Mouse (Mus musculus): ENCODE results near the gene Mettl21e. TPM values are rescaled to one million over a fixed set of nuclear protein-coding genes. Genes with fewer than 3 reads are reported as not detected.
"Not testable (repeated sequence)": the region's sequence is repeated elsewhere in the genome, so short reads cannot be mapped to it uniquely, and the experiment has no call there.

The Mettl21e gene
- not detected in 2 replicates for polyA plus RNA-seq (2011; ENCODE audit: insufficient read length, low read depth, missing spikeins)

GRCm38 (mm10) chr1:44218876-44219275 is at the start of gene Mettl21e:
Mettl21e (minus strand) TSS chr1:44218961.
- TF ChIP-seq POLR2A (IDR thresholded peaks at IDR 0.05; ENCODE audit: low read depth, low read length) (no peak), CTCF (IDR thresholded peaks at IDR 0.05; ENCODE audit: borderline replicate concordance, insufficient read depth, low read length) (no peak)
- no peak within 1 kb of the TSS for H3K27ac ChIP-seq (ENCODE audit: insufficient read depth, low read length)
- H3K4me3 ChIP-seq (ENCODE audit: insufficient read depth, low read length), result no peak within 1 kb of the TSS
- no peaks in the 10 kb centered on the region for H3K4me1 ChIP-seq (ENCODE audit: control insufficient read depth, insufficient read depth, low read length)

- H3K27ac ChIP-seq (ENCODE audit: insufficient read depth, low read length); H3K4me3 ChIP-seq (ENCODE audit: insufficient read depth, low read length); H3K4me1 ChIP-seq (ENCODE audit: control insufficient read depth, insufficient read depth, low read length): not testable (repeated sequence)
These were observed 21.7 kb upstream of the Mettl21e start for GRCm38 (mm10) chr1:44240440-44240839.

- Histone ChIP-seq H3K4me1 (ENCODE audit: control insufficient read depth, insufficient read depth, low read length) (no peaks in the 10 kb centered on the region), H3K27ac (ENCODE audit: insufficient read depth, low read length) (no peak overlapping the region), H3K4me3 (ENCODE audit: insufficient read depth, low read length) (no peak overlapping the region)
- TF ChIP-seq POLR2A (IDR thresholded peaks at IDR 0.05; ENCODE audit: low read depth, low read length) (no peak), CTCF (IDR thresholded peaks at IDR 0.05; ENCODE audit: borderline replicate concordance, insufficient read depth, low read length) (no peak)
These were observed 21.2 kb upstream of the Mettl21e start for GRCm38 (mm10) chr1:44239969-44240368.

GRCm38 (mm10) chr1:44237305-44237704 is 18.5 kb upstream of the Mettl21e start:
- Histone ChIP-seq H3K4me1 (ENCODE audit: control insufficient read depth, insufficient read depth, low read length) (no peaks in the 10 kb centered on the region), H3K4me3 (ENCODE audit: insufficient read depth, low read length) (no peak overlapping the region), H3K27ac (ENCODE audit: insufficient read depth, low read length) (no peak overlapping the region)
- TF ChIP-seq CTCF (IDR thresholded peaks at IDR 0.05; ENCODE audit: borderline replicate concordance, insufficient read depth, low read length), result no peak
- TF ChIP-seq POLR2A (IDR thresholded peaks at IDR 0.05; ENCODE audit: low read depth, low read length), result no peak

- Histone ChIP-seq H3K27ac (ENCODE audit: insufficient read depth, low read length) (no peak overlapping the region), H3K4me3 (ENCODE audit: insufficient read depth, low read length) (no peak overlapping the region), H3K4me1 (ENCODE audit: control insufficient read depth, insufficient read depth, low read length) (no peaks in the 10 kb centered on the region)
- no peak for TF ChIP-seq CTCF (IDR thresholded peaks at IDR 0.05; ENCODE audit: borderline replicate concordance, insufficient read depth, low read length)
- no peak for TF ChIP-seq POLR2A (IDR thresholded peaks at IDR 0.05; ENCODE audit: low read depth, low read length)
These were observed 16.6 kb upstream of the Mettl21e start for GRCm38 (mm10) chr1:44235311-44235710.

- not testable (repeated sequence) for H3K4me1 ChIP-seq (ENCODE audit: control insufficient read depth, insufficient read depth, low read length); H3K27ac ChIP-seq (ENCODE audit: insufficient read depth, low read length); H3K4me3 ChIP-seq (ENCODE audit: insufficient read depth, low read length)
These were observed 15.8 kb upstream of the Mettl21e start for GRCm38 (mm10) chr1:44234531-44234930.

- H3K4me1 ChIP-seq (ENCODE audit: control insufficient read depth, insufficient read depth, low read length), result no peaks in the 10 kb centered on the region
- TF ChIP-seq POLR2A (IDR thresholded peaks at IDR 0.05; ENCODE audit: low read depth, low read length), result no peak
- no peak for TF ChIP-seq CTCF (IDR thresholded peaks at IDR 0.05; ENCODE audit: borderline replicate concordance, insufficient read depth, low read length)
- H3K27ac ChIP-seq (ENCODE audit: insufficient read depth, low read length), result no peak overlapping the region
- H3K4me3 ChIP-seq (ENCODE audit: insufficient read depth, low read length), result no peak overlapping the region
These were observed 10.3 kb upstream of the Mettl21e start for GRCm38 (mm10) chr1:44229044-44229443.

GRCm38 (mm10) chr1:44217118-44217517 is 1.6 kb downstream of the Mettl21e start:
- TF ChIP-seq POLR2A (IDR thresholded peaks at IDR 0.05; ENCODE audit: low read depth, low read length), result no peak
- TF ChIP-seq CTCF (IDR thresholded peaks at IDR 0.05; ENCODE audit: borderline replicate concordance, insufficient read depth, low read length), result no peak
- Histone ChIP-seq H3K4me3 (ENCODE audit: insufficient read depth, low read length) (no peak overlapping the region), H3K27ac (ENCODE audit: insufficient read depth, low read length) (no peak overlapping the region), H3K4me1 (ENCODE audit: control insufficient read depth, insufficient read depth, low read length) (no peaks in the 10 kb centered on the region)

GRCm38 (mm10) chr1:44216352-44217116 is 2.2 kb downstream of the Mettl21e start:
- Histone ChIP-seq H3K4me1 (ENCODE audit: control insufficient read depth, insufficient read depth, low read length) (no peaks in the 10 kb centered on the region), H3K4me3 (ENCODE audit: insufficient read depth, low read length) (no peak overlapping the region), H3K27ac (ENCODE audit: insufficient read depth, low read length) (no peak overlapping the region)
- TF ChIP-seq POLR2A (IDR thresholded peaks at IDR 0.05; ENCODE audit: low read depth, low read length) (no peak), CTCF (IDR thresholded peaks at IDR 0.05; ENCODE audit: borderline replicate concordance, insufficient read depth, low read length) (no peak)

- no peaks in the 10 kb centered on the region for H3K4me1 ChIP-seq (ENCODE audit: control insufficient read depth, insufficient read depth, low read length)
- TF ChIP-seq POLR2A (IDR thresholded peaks at IDR 0.05; ENCODE audit: low read depth, low read length), result no peak
- no peak for TF ChIP-seq CTCF (IDR thresholded peaks at IDR 0.05; ENCODE audit: borderline replicate concordance, insufficient read depth, low read length)
- no peak overlapping the region for H3K4me3 ChIP-seq (ENCODE audit: insufficient read depth, low read length)
- H3K27ac ChIP-seq (ENCODE audit: insufficient read depth, low read length), result no peak overlapping the region
These were observed 4.3 kb downstream of the Mettl21e start for GRCm38 (mm10) chr1:44214443-44214842.

GRCm38 (mm10) chr1:44202876-44203275 is 15.9 kb downstream of the Mettl21e start:
- Histone ChIP-seq H3K4me1 (ENCODE audit: control insufficient read depth, insufficient read depth, low read length) (no peaks in the 10 kb centered on the region), H3K27ac (ENCODE audit: insufficient read depth, low read length) (no peak overlapping the region), H3K4me3 (ENCODE audit: insufficient read depth, low read length) (no peak overlapping the region)
- TF ChIP-seq CTCF (IDR thresholded peaks at IDR 0.05; ENCODE audit: borderline replicate concordance, insufficient read depth, low read length), result no peak
- no peak for TF ChIP-seq POLR2A (IDR thresholded peaks at IDR 0.05; ENCODE audit: low read depth, low read length)
